Comparison of ENCODE assay signal across 1 mouse cellular context in genomic region chr19:45030111-45030510, GRCm38 (mm10).
A peak's percentile ranks its signal among the peaks of the same experiment; 100 is the strongest.
TF ChIP-seq lines count a peak whose summit lies in the region.

No protein-coding gene starts in this region.

TF ChIP-seq in MEL, 35 proteins besides CTCF, POLR2A, EP300 and RAD21:
- TF ChIP-seq NRF1 (IDR thresholded peaks at IDR 0.05; ENCODE audit: insufficient read depth, low read depth, low read length, poor library complexity, severe bottlenecking) (no peak), ZMIZ1 (IDR thresholded peaks at IDR 0.05; ENCODE audit: low read depth, low read length) (no peak), ZKSCAN1 (IDR thresholded peaks at IDR 0.05; ENCODE audit: low read depth, low read length) (no peak), CHD2 (IDR thresholded peaks at IDR 0.05; ENCODE audit: low read length) (no peak), SMC3 (IDR thresholded peaks at IDR 0.05; ENCODE audit: low read depth, low read length) (peak; percentile 69), NELFE (IDR thresholded peaks at IDR 0.05; ENCODE audit: low read depth, low read length) (no peak), GATA1 (IDR thresholded peaks at IDR 0.05; ENCODE audit: low read depth, low read length) (no peak), ETS1 (IDR thresholded peaks at IDR 0.05; ENCODE audit: low read depth, low read length) (no peak), USF1 (IDR thresholded peaks at IDR 0.05; ENCODE audit: low read depth, low read length) (no peak), UBTF (IDR thresholded peaks at IDR 0.05; ENCODE audit: borderline replicate concordance, insufficient read depth, low read depth, low read length) (no peak), MEF2A (IDR thresholded peaks at IDR 0.05; ENCODE audit: extremely low read depth, insufficient replicate concordance, low read depth, low read length, poor library complexity, severe bottlenecking) (no peak), HCFC1 (IDR thresholded peaks at IDR 0.05; ENCODE audit: low read depth, low read length) (no peak), TCF12 (IDR thresholded peaks at IDR 0.05; ENCODE audit: low read depth, low read length) (no peak), ZNF384 (IDR thresholded peaks at IDR 0.05; ENCODE audit: low read depth, low read length) (no peak), BHLHE40 (IDR thresholded peaks at IDR 0.05; ENCODE audit: borderline replicate concordance, low read depth, low read length) (no peak), POLR2AphosphoS2 (IDR thresholded peaks at IDR 0.05; ENCODE audit: low read length) (no peak), TAL1 (IDR thresholded peaks at IDR 0.05; ENCODE audit: low read length) (no peak), KAT2A (conservative IDR thresholded peaks at IDR 0.05; ENCODE audit: low read depth, low read length) (no peak), ZC3H11A (IDR thresholded peaks at IDR 0.05; ENCODE audit: low read depth, low read length) (0 out of 2 replicates have a peak, but pooled peaks have one; percentile 4), USF2 (IDR thresholded peaks at IDR 0.05; ENCODE audit: borderline replicate concordance in 1 of 2, insufficient read depth in 1 of 2, low read depth in 1 of 2, low read length in 2 of 2) (no peak), ELF1 (IDR thresholded peaks at IDR 0.05; ENCODE audit: low read depth, low read length) (no peak), POLR2AphosphoS5 (IDR thresholded peaks at IDR 0.05; ENCODE audit: borderline replicate concordance, low read depth, low read length) (no peak), MAX (IDR thresholded peaks at IDR 0.05; ENCODE audit: low read length) (0 out of 2 replicates have a peak, but pooled peaks have one; percentile 38), E2F4 (IDR thresholded peaks at IDR 0.05; ENCODE audit: borderline replicate concordance, low read depth, low read length) (no peak), RCOR1 (IDR thresholded peaks at IDR 0.05; ENCODE audit: low read depth, low read length) (0 out of 2 replicates have a peak, but pooled peaks have one; percentile 9), MAFK (IDR thresholded peaks at IDR 0.05; ENCODE audit: borderline replicate concordance, low read depth, low read length) (no peak), MXI1 (IDR thresholded peaks at IDR 0.05; ENCODE audit: low read depth, low read length) (peak; percentile 36; the same call in 1 of the 2 replicates), GABPA (IDR thresholded peaks at IDR 0.05; ENCODE audit: low read depth, low read length) (no peak), TBP (IDR thresholded peaks at IDR 0.05; ENCODE audit: low read depth, low read length) (0 out of 2 replicates have a peak, but pooled peaks have one; percentile 11), CHD1 (IDR thresholded peaks at IDR 0.05; ENCODE audit: low read depth, low read length) (no peak), JUND (IDR thresholded peaks at IDR 0.05; ENCODE audit: low read depth, low read length) (no peak), MYC (IDR thresholded peaks at IDR 0.05; ENCODE audit: low read depth, low read length) (no peak), SIN3A (IDR thresholded peaks at IDR 0.05; ENCODE audit: low read length) (peak; percentile 55; the same call in 1 of the 2 replicates), MAZ (IDR thresholded peaks at IDR 0.05; ENCODE audit: low read depth, low read length) (0 out of 2 replicates have a peak, but pooled peaks have one; percentile 19), MYB (IDR thresholded peaks at IDR 0.05; ENCODE audit: low read depth, low read length) (no peak)
